Mouse (Mus musculus) 3134 (cell line): ENCODE results near the gene Fuk.
"Not testable (repeated sequence)": the region's sequence is repeated elsewhere in the genome, so short reads cannot be mapped to it uniquely, and the experiment has no call there.

ENCODE experiments used
- DNase-seq: peaks from one replicate; pipeline ENCODE4 v3.0.0-alpha.2; 2011; ENCODE audit warnings: low spot score; ENCODE audit not compliant: insufficient read length; ENCODE audit errors: extremely low read depth

Fuk gene

GRCm38 (mm10) chr8:110901839-110902578 is at the start of gene Fuk:
Gene Fuk (minus strand): TSS chr8:110902488.
- peak; percentile 83 for DNase-seq

- no peak for DNase-seq
These were observed 47.8 kb upstream of the Fuk start for GRCm38 (mm10) chr8:110950065-110950484.

DNA sequence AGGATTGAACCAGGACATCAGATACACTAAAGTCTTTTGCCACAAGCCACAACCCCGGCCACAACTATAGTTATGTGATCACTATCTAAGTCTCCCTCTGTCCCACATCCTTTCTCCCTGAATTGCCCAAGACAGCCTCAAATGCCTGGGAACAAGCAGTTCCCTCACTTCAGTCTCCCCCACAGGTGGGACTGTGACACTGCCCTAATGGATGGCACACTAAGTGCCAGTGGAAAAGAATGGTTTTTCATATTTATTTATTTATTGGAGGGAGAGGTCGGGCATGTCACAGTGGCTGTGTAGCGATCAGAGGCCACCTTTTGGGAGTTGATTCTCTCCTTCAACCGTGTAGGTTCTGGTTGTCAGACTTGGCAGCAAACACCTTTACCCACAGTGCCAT is 43.4 kb upstream of the Fuk start:
- no peak for DNase-seq

DNA sequence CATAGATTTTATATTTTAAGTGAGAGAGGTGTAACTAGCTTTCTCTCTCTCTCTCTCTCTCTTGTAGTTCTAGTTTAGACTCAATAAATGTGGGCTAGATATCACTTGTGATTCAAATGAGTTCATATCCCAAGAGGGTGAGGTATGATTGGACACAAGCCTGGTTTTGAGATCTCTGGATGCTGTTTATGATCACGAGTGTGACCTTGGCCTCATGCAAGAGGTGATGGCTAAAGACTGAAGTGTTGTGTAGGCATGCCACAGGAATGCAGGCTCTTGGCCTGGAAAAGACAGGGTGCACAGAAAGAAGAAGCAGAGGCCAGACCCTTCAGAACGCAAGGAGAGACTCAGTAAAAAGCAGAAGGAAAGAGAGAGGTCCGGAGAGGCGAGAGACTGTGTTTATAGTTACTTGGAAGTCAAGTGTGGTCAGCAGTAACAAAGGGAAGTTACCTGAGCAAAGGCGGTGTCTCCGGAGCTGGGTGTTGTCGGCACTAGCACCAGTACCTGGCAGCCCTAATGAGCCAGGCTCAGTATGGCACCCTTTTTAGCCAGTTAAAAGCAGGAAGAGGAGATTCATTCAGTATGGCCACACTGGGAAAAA is 42.1 kb upstream of the Fuk start:
- DNase-seq = peak; percentile 53

GRCm38 (mm10) chr8:110941453-110941948 is 39.2 kb upstream of the Fuk start:
- DNase-seq = peak; percentile 78

GRCm38 (mm10) chr8:110940682-110941452 is 38.6 kb upstream of the Fuk start:
- DNase-seq = peak; percentile 48

GRCm38 (mm10) chr8:110938882-110939589 is 36.7 kb upstream of the Fuk start:
- peak; percentile 78 for DNase-seq

GRCm38 (mm10) chr8:110936217-110936616 is 33.9 kb upstream of the Fuk start:
- DNase-seq = no peak

DNA sequence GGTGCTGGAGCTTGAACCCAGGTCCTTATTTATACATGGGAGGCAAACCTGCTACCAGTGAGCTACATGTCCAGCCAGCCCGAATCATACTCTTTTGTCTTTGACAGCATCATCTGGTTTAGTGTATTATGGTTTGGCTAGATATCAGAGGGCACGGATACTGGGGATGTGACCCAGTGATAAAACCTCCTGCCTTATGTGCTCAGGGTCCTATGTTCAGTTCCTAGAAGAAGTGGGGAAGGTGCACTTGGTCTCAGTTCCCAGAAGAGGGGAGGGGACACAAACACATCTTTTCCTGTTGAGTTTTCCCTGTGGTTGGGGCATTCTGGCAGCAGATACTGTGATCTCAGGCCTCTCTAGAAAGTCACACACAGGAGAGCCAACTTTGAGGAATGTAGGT is 31.0 kb upstream of the Fuk start:
- DNase-seq = no peak

DNA sequence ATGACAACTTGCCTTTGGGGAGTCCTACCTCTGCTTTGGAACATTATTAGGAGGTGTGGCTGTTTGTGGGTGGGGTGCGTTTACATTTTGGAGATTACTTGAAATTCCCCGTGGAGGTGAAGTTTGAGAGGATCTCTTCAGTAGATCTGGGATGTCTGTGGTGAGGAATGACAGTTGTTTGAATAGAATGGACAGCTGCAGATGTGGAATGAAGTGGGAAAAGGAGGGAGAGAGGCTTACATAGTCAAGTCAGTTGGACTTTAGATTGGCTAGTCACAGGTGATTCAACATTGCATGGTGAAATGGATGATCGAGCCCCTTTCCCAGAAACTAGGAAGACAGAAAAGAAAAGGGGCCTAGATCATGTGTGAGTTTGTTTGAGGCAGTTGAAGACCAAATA is 30.2 kb upstream of the Fuk start:
- no peak for DNase-seq

DNA sequence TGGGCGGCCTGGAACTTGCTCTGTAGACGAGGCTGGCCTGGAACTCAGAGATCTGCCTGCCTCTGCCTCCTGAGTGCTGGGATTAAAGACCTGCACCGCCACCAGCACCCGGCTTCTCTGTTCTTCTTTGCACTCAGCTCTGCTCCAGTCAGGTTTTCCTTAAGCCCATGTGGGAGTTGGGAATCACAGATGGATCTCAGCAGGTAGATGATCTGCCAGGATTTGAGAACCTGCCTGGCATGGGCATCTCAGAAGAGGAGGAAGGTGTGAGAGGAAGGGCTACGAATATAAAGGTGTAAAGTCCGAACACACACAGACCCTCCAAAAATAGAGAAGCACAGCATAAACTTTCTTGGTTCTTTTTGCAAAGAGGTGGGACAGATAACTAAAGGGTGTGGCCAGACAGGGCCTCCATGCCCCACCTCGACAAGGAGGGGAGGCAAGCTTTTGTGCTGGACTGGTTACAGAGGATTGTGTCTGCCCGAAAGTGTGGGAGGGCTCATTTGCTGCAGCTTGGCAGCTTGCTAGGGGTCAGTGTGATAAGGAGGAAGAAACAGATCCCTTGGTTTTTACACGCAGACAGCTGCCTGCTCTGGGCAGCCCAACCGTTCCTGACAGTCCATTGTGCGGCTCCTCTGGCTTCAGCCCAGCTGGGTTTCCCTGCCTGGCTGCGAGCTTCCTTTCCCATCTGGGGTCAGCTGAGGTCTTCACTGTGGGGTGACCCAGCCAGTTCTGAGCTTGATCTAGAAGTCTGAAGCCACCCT is 29.1 kb upstream of the Fuk start:
- DNase-seq = no peak

DNA sequence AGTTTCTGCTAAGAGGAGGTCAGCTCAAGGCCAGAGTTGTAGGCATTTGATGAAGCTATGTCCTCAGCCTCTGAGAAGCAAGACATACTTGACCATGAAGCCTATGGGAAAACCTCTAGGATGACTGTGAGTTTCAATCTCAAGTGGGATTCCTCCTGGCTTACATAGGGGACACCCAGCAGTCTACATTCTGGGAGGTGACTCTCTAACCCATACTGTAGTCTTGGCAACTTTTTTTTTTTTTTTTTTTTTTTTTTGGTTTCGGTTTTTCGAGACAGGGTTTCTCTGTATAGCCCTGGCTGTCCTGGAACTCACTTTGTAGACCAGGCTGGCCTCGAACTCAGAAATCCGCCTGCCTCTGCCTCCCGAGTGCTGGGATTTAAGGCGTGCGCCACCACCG is 27.4 kb upstream of the Fuk start:
- DNase-seq = not testable (repeated sequence)

- no peak for DNase-seq
These were observed 26.8 kb upstream of the Fuk start for GRCm38 (mm10) chr8:110929066-110929465.

GRCm38 (mm10) chr8:110928435-110928834 is 26.1 kb upstream of the Fuk start:
- no peak for DNase-seq

DNA sequence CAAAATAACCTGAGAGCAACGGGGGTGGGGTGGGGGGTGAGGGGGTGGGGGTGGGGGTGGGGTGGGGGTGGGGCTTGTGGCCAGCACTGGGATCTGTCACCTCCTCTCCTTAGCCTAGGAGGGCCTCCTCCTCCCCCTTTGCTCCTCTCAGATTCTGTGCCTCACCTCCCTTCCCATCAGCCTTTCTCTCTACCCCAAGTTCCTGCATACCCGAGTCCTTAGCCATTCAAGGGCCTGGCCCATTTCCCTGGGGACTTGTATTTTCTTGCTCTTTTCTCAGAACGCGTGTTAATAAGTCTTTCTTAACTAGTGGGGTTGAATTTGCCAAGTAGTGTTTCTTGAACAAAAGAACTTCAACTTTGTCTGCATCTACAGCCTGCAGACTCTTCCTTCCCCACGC is 24.4 kb upstream of the Fuk start:
- DNase-seq = no peak

DNA sequence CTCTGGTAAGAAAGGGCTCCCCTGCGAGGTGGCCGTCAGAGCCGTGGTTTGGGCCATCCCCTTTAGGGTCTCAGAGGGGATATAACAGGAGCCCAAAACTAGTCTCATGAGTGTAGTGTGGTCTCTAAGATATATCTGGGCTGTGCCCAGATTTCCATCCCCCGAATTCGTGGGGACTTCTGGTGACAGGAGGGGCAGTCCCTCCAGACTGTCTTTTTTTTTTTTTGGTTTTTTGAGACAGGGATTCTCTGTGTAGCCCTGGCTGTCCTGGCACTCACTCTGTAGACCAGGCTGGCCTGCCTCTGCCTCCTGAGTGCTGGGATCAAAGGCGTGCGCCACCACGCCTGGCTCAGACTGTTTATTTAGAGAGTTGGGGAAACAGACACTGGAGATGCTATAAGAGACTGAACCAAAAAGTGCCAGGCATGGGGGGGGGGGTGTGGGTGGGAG is 23.4 kb upstream of the Fuk start:
- no peak for DNase-seq

GRCm38 (mm10) chr8:110921492-110922230 is 19.4 kb upstream of the Fuk start:
- no peak for DNase-seq

GRCm38 (mm10) chr8:110920773-110921277 is 18.5 kb upstream of the Fuk start:
- DNase-seq = no peak
